ENCODE assay signal across 20 mouse cellular contexts in genomic region chr17:30160823-30161432, GRCm38 (mm10).
DNase-seq lines count a peak whose midpoint lies in the region; ATAC-seq and TF ChIP-seq lines count a peak whose summit lies in the region.
"Had no signal": no experiment of that assay in that cellular context is flagged by ENCODE, and none has a peak within 500 bp of the region (broad histone marks: within the 10 kb centered on the region; RNA-seq: fewer than 3 reads in every experiment).

No protein-coding gene starts in this region.

- DNase-seq in kidney, postnatal 36 days: no peak
- DNase-seq in neural tube, embryonic 11.5 days (ENCODE audit: low spot score): peak; percentile 36
- no peak for DNase-seq in neural tube, embryonic 10.5 days (ENCODE audit: extremely low spot score, low spot score)
- peak; percentile 9 for DNase-seq in stomach, postnatal 0 days (ENCODE audit: low spot score)
- DNase-seq in ovary, postnatal 10 days (ENCODE audit: low spot score): no peak
- DNase-seq in urinary bladder, postnatal 36 days (ENCODE audit: low spot score in 2 of 2): no peak
- DNase-seq: adrenal gland, postnatal 36 days; cerebellum, adult 9-10 months; gastrocnemius, adult 2 months; kidney, adult 18-20 months; lung, embryonic 14.5 days; right cerebral cortex, postnatal 14 days; thymus, postnatal 25 days had no signal

- 0 out of 2 replicates have a peak overlapping the region, but pooled peaks have one; percentile 5 for H3K4me2 ChIP-seq in kidney, embryonic 14.5 days (replicated peaks; ENCODE audit: low read depth, low read length)
- H3K4me2 ChIP-seq in neural tube, embryonic 11.5 days (ENCODE audit: low read depth): no peak overlapping the region
- no peak overlapping the region for H3K4me2 ChIP-seq in hindbrain, embryonic 16.5 days (ENCODE audit: low read length)
- no peak overlapping the region for H3K4me2 ChIP-seq in stomach, postnatal 0 days (replicated peaks; ENCODE audit: low read depth)
- H3K4me2 ChIP-seq: forebrain, embryonic 13.5 days; heart, embryonic 11.5 days; lung, embryonic 14.5 days had no signal

- H3K27ac ChIP-seq in kidney, embryonic 14.5 days (ENCODE audit: low read depth, low read length): no peak overlapping the region
- H3K27ac ChIP-seq in neural tube, embryonic 11.5 days (ENCODE audit: low read depth, low read length): peak overlapping the region; percentile 60; the same call in 1 of the 2 replicates
- no peak overlapping the region for H3K27ac ChIP-seq in hindbrain, embryonic 16.5 days (ENCODE audit: low read depth, low read length)
- H3K27ac ChIP-seq in stomach, postnatal 0 days (replicated peaks): no peak overlapping the region
- H3K27ac ChIP-seq: forebrain, embryonic 13.5 days; gastrocnemius, adult 2 months; left cerebral cortex, adult 2 months; liver, embryonic 14.5 days had no signal

- ATAC-seq in kidney, embryonic 14.5 days (ENCODE audit: low FRiP score, low TSS enrichment): peak; percentile 91
- peak; percentile 50; the same call in 1 of the 2 replicates for ATAC-seq in neural tube, embryonic 11.5 days (ENCODE audit: insufficient read depth, low FRiP score, low TSS enrichment)
- ATAC-seq in hindbrain, embryonic 16.5 days: peak; percentile 56
- ATAC-seq in stomach, postnatal 0 days (ENCODE audit: low FRiP score, low TSS enrichment): no peak
- ATAC-seq: forebrain, embryonic 13.5 days had no signal

- H3K4me3 ChIP-seq in kidney, embryonic 14.5 days (ENCODE audit: low read length): no peak overlapping the region
- no peak overlapping the region for H3K4me3 ChIP-seq in neural tube, embryonic 11.5 days (ENCODE audit: low read depth, low read length)
- H3K4me3 ChIP-seq in hindbrain, embryonic 16.5 days (ENCODE audit: low read length): no peak overlapping the region
- no peak overlapping the region for H3K4me3 ChIP-seq in stomach, postnatal 0 days (ENCODE audit: low read depth, low read length)
- H3K4me3 ChIP-seq: forebrain, embryonic 13.5 days; gastrocnemius, adult 2 months; left cerebral cortex, adult 2 months; megakaryocyte, embryonic 14.5 days had no signal

- peaks cover 6% of the 10 kb centered on the region for H3K4me1 ChIP-seq in kidney, embryonic 14.5 days (ENCODE audit: control insufficient read depth, insufficient read depth, low read length)
- H3K4me1 ChIP-seq in neural tube, embryonic 11.5 days (ENCODE audit: control insufficient read depth, insufficient read depth, low read length): peaks cover 14% of the 10 kb centered on the region
- H3K4me1 ChIP-seq in hindbrain, embryonic 16.5 days (ENCODE audit: control insufficient read depth, insufficient read depth, low read depth, low read length): peaks cover 15% of the 10 kb centered on the region
- no peaks in the 10 kb centered on the region for H3K4me1 ChIP-seq in stomach, postnatal 0 days (replicated peaks; ENCODE audit: control insufficient read depth, insufficient read depth)

- no peaks in the 10 kb centered on the region for H3K36me3 ChIP-seq in kidney, embryonic 14.5 days (ENCODE audit: control insufficient read depth, insufficient read depth, low read length)
- H3K36me3 ChIP-seq in neural tube, embryonic 11.5 days (ENCODE audit: control insufficient read depth, insufficient read depth, low read length): no peaks in the 10 kb centered on the region
- H3K36me3 ChIP-seq in hindbrain, embryonic 16.5 days (ENCODE audit: control insufficient read depth, insufficient read depth, low read length): no peaks in the 10 kb centered on the region
- no peaks in the 10 kb centered on the region for H3K36me3 ChIP-seq in stomach, postnatal 0 days (ENCODE audit: control insufficient read depth, insufficient read depth, low read length)

- TF ChIP-seq CTCF in stomach, postnatal 0 days (IDR thresholded peaks at IDR 0.05; ENCODE audit: low read depth): no peak

- H3K9ac ChIP-seq in kidney, embryonic 14.5 days (ENCODE audit: low read depth, low read length): no peak overlapping the region
- H3K9ac ChIP-seq in neural tube, embryonic 11.5 days (ENCODE audit: low read length): no peak overlapping the region
- no peak overlapping the region for H3K9ac ChIP-seq in hindbrain, embryonic 16.5 days (ENCODE audit: low read depth, low read length)
- H3K9ac ChIP-seq in stomach, postnatal 0 days (ENCODE audit: low read length): no peak overlapping the region
- H3K9ac ChIP-seq: forebrain, embryonic 13.5 days; liver, embryonic 14.5 days; lung, embryonic 14.5 days had no signal

- no peaks in the 10 kb centered on the region for H3K9me3 ChIP-seq in kidney, embryonic 14.5 days (ENCODE audit: control insufficient read depth, low read length)
- no peaks in the 10 kb centered on the region for H3K9me3 ChIP-seq in neural tube, embryonic 11.5 days (ENCODE audit: control insufficient read depth, low read length)
- H3K9me3 ChIP-seq in hindbrain, embryonic 16.5 days (ENCODE audit: control insufficient read depth, low read length): no peaks in the 10 kb centered on the region
- H3K9me3 ChIP-seq in stomach, postnatal 0 days (ENCODE audit: control insufficient read depth, low read length): no peaks in the 10 kb centered on the region
- H3K9me3 ChIP-seq: forebrain, embryonic 13.5 days; megakaryocyte, embryonic 14.5 days had no signal

- no peaks in the 10 kb centered on the region for H3K27me3 ChIP-seq in kidney, embryonic 14.5 days (ENCODE audit: control insufficient read depth, insufficient read depth, low read length)
- H3K27me3 ChIP-seq in neural tube, embryonic 11.5 days (ENCODE audit: control insufficient read depth, insufficient read depth, low read length): no peaks in the 10 kb centered on the region
- no peaks in the 10 kb centered on the region for H3K27me3 ChIP-seq in hindbrain, embryonic 16.5 days (replicated peaks; ENCODE audit: control insufficient read depth, insufficient read depth, low read length)
- H3K27me3 ChIP-seq in stomach, postnatal 0 days (ENCODE audit: control insufficient read depth, insufficient read depth, low read length): no peaks in the 10 kb centered on the region
- H3K27me3 ChIP-seq: forebrain, embryonic 13.5 days; megakaryocyte, embryonic 14.5 days had no signal

- WGBS in kidney, embryonic 14.5 days: 44% methylated on average over 14 of the region's 14 CpGs
- WGBS in neural tube, embryonic 11.5 days: 64% methylated on average over 14 of the region's 14 CpGs
- WGBS in hindbrain, embryonic 16.5 days: 58% methylated on average over 14 of the region's 14 CpGs
- WGBS in stomach, postnatal 0 days: 72% methylated on average over 14 of the region's 14 CpGs

- no peak for TF ChIP-seq EP300 in stomach, postnatal 0 days (optimal IDR thresholded peaks at IDR 0.05)

Comparison
In these comparisons a context has a peak if more than half of its experiments do, and no peak if none do; other contexts are left out.
1. DNase-seq: peak in neural tube, embryonic 11.5 days (single experiment) and stomach, postnatal 0 days (single experiment); none in kidney, postnatal 36 days (0 of 2), neural tube, embryonic 10.5 days (single experiment), ovary, postnatal 10 days (single experiment) and urinary bladder, postnatal 36 days (0 of 2).